Mouse (Mus musculus): Measurements from ENCODE around the gene Rrbp1.

GRCm38 (mm10) chr2:143915600-143916135, 95.4 kb downstream of the Rrbp1 start:
- TF ChIP-seq EP300 (IDR thresholded peaks at IDR 0.05; ENCODE audit: low read depth) (no peak), CTCF (IDR thresholded peaks at IDR 0.05; ENCODE audit: low read depth) (no peak)
